In genomic region chr10:57531616-57532217, GRCm38 (mm10) we compare ENCODE assay signal across 8 mouse cellular contexts. TPM values are rescaled to one million over a fixed set of nuclear protein-coding genes. Genes with fewer than 3 reads are reported as not detected.
DNase-seq lines count a peak whose midpoint lies in the region; ATAC-seq and TF ChIP-seq lines count a peak whose summit lies in the region.

No protein-coding gene starts in this region.

- under 1% methylated on average over 28 of the region's 28 CpGs for WGBS in cerebellum, adult 2 months
- 4% methylated on average over 28 of the region's 28 CpGs for WGBS in neural tube, embryonic 11.5 days
- 2% methylated on average over 28 of the region's 28 CpGs for WGBS in intestine, postnatal 0 days
- 2% methylated on average over 28 of the region's 28 CpGs for WGBS in small intestine, adult 2 months

- H3K27me3 ChIP-seq in cerebellum, adult 2 months (ENCODE audit: control insufficient read depth, insufficient read depth, low read length) = no peaks in the 10 kb centered on the region
- no peaks in the 10 kb centered on the region for H3K27me3 ChIP-seq in neural tube, embryonic 11.5 days (ENCODE audit: control insufficient read depth, insufficient read depth, low read length)
- H3K27me3 ChIP-seq in intestine, postnatal 0 days (replicated peaks; ENCODE audit: control insufficient read depth, insufficient read depth, low read length) = no peaks in the 10 kb centered on the region
- no peaks in the 10 kb centered on the region for H3K27me3 ChIP-seq in small intestine, adult 2 months (ENCODE audit: control insufficient read depth, insufficient read depth, low read length)

- ATAC-seq in neural tube, embryonic 11.5 days (ENCODE audit: insufficient read depth, low FRiP score, low TSS enrichment) = no peak
- no peak for ATAC-seq in intestine, postnatal 0 days

- no peaks in the 10 kb centered on the region for H3K9me3 ChIP-seq in neural tube, embryonic 11.5 days (ENCODE audit: control insufficient read depth, low read length)
- H3K9me3 ChIP-seq in intestine, postnatal 0 days (ENCODE audit: control insufficient read depth) = no peaks in the 10 kb centered on the region

- no peak for TF ChIP-seq CTCF in cerebellum, adult 2 months (IDR thresholded peaks at IDR 0.05; ENCODE audit: borderline replicate concordance, insufficient read depth, low read depth, low read length)
- TF ChIP-seq CTCF in intestine, postnatal 0 days (IDR thresholded peaks at IDR 0.05; ENCODE audit: low read depth) = no peak
- no peak for TF ChIP-seq CTCF in small intestine, adult 2 months (IDR thresholded peaks at IDR 0.05; ENCODE audit: extremely low read depth, insufficient read length, insufficient replicate concordance, low read depth, low read length)

- H3K4me3 ChIP-seq in cerebellum, adult 2 months (replicated peaks; ENCODE audit: insufficient read depth, low read depth, low read length) = peak overlapping the region; percentile 65
- peak overlapping the region; percentile 95 for H3K4me3 ChIP-seq in neural tube, embryonic 11.5 days (ENCODE audit: low read depth, low read length)
- H3K4me3 ChIP-seq in intestine, postnatal 0 days (ENCODE audit: low read depth, low read length) = peak overlapping the region; percentile 73
- peak overlapping the region; percentile 89 for H3K4me3 ChIP-seq in small intestine, adult 2 months (ENCODE audit: low read depth, low read length)

- no peaks in the 10 kb centered on the region for H3K36me3 ChIP-seq in neural tube, embryonic 11.5 days (ENCODE audit: control insufficient read depth, insufficient read depth, low read length)
- peaks cover 3% of the 10 kb centered on the region for H3K36me3 ChIP-seq in intestine, postnatal 0 days (ENCODE audit: control insufficient read depth, insufficient read depth)
- H3K36me3 ChIP-seq in small intestine, adult 2 months (ENCODE audit: control insufficient read depth, insufficient read depth, low read length) = peaks cover 8% of the 10 kb centered on the region

- TF ChIP-seq POLR2A in cerebellum, adult 2 months (IDR thresholded peaks at IDR 0.05; ENCODE audit: borderline replicate concordance, insufficient read depth, low read length) = no peak
- TF ChIP-seq POLR2A in small intestine, adult 2 months (IDR thresholded peaks at IDR 0.05; ENCODE audit: low read depth, low read length) = no peak

- H3K4me1 ChIP-seq in cerebellum, adult 2 months (ENCODE audit: control insufficient read depth, insufficient read depth, low read length) = peaks cover 4% of the 10 kb centered on the region; the same call in 1 of the 2 replicates
- peaks cover 10% of the 10 kb centered on the region; the same call in 1 of the 2 replicates for H3K4me1 ChIP-seq in neural tube, embryonic 11.5 days (ENCODE audit: control insufficient read depth, insufficient read depth, low read length)
- 0 out of 2 replicates have a peak, but pooled peaks cover 6% of the 10 kb centered on the region for H3K4me1 ChIP-seq in intestine, postnatal 0 days (replicated peaks; ENCODE audit: control insufficient read depth, insufficient read depth, low read length)
- no peaks in the 10 kb centered on the region for H3K4me1 ChIP-seq in small intestine, adult 2 months (ENCODE audit: control insufficient read depth, insufficient read depth, insufficient read length, low read length)

- H3K27ac ChIP-seq in cerebellum, adult 2 months (ENCODE audit: insufficient read depth, low read length) = peak overlapping the region; percentile 44
- H3K27ac ChIP-seq in neural tube, embryonic 11.5 days (ENCODE audit: low read depth, low read length) = peak overlapping the region; percentile 96
- peak overlapping the region; percentile 80 for H3K27ac ChIP-seq in intestine, postnatal 0 days (ENCODE audit: low read depth, low read length)
- H3K27ac ChIP-seq in small intestine, adult 2 months (ENCODE audit: insufficient read depth, low read depth, low read length) = peak overlapping the region; percentile 71

- peak overlapping the region; percentile 63 for H3K4me2 ChIP-seq in neural tube, embryonic 11.5 days (ENCODE audit: low read depth)
- H3K4me2 ChIP-seq in intestine, postnatal 0 days (replicated peaks; ENCODE audit: low read depth) = peak overlapping the region; percentile 62

- peak overlapping the region; percentile 91 for H3K9ac ChIP-seq in neural tube, embryonic 11.5 days (ENCODE audit: low read length)
- H3K9ac ChIP-seq in intestine, postnatal 0 days (ENCODE audit: low read depth, low read length) = peak overlapping the region; percentile 70

- DNase-seq in cerebellum, adult 2 months = peak in 1 of 2 experiments; percentile 13
- DNase-seq in cerebellum, postnatal 25 days = no peak
- no peak for DNase-seq in neural tube, embryonic 11.5 days (ENCODE audit: low spot score)
- no peak for DNase-seq in neural tube, embryonic 10.5 days (ENCODE audit: extremely low spot score, low spot score)
- no peak for DNase-seq in spleen, adult 18-20 months
- DNase-seq in spleen, postnatal 10 days (ENCODE audit: low spot score in 2 of 2) = no peak

RNA-seq across cellular contexts. Expression of gene Serinc1, which starts 0.6 kb away (rescaled TPM):
- 581 and 607 TPM in 2 replicates for polyA plus RNA-seq in cerebellum, adult 2 months (2012; rRNA removed)
- polyA plus RNA-seq in neural tube, embryonic 11.5 days (2014; fragmentation: Nextera tagmentation; extraction: Ambion mirVana) = 258 and 268 TPM in 2 replicates
- 80.9 and 81.7 TPM in 2 replicates for polyA plus RNA-seq in intestine, postnatal 0 days (2015; fragmentation: Nextera tagmentation; extraction: Ambion mirVana)
- polyA plus RNA-seq in small intestine, adult 2 months (2012; rRNA removed) = 7.5 and 13.2 TPM in 2 replicates

RNA-seq across cellular contexts. Expression of gene Hsf2, which starts 45.5 kb away (rescaled TPM):
- polyA plus RNA-seq in cerebellum, adult 2 months (2012; rRNA removed) = 22.8 and 23.4 TPM in 2 replicates
- 58.2 and 60.2 TPM in 2 replicates for polyA plus RNA-seq in neural tube, embryonic 11.5 days (2014; fragmentation: Nextera tagmentation; extraction: Ambion mirVana)
- 9.6 and 10.6 TPM in 2 replicates for polyA plus RNA-seq in intestine, postnatal 0 days (2015; fragmentation: Nextera tagmentation; extraction: Ambion mirVana)
- 0.46 and 0.53 TPM in 2 replicates for polyA plus RNA-seq in small intestine, adult 2 months (2012; rRNA removed)

Comparison
In these comparisons a context has a peak if more than half of its experiments do, and no peak if none do; other contexts are left out.
1. H3K27ac ChIP-seq: peak in every context shown above with its lines; median percentile 96 in neural tube, embryonic 11.5 days; 80 in intestine, postnatal 0 days; 71 in small intestine, adult 2 months; 44 in cerebellum, adult 2 months.